Mouse (Mus musculus): ENCODE data around the gene Cyp2d22.

DNA sequence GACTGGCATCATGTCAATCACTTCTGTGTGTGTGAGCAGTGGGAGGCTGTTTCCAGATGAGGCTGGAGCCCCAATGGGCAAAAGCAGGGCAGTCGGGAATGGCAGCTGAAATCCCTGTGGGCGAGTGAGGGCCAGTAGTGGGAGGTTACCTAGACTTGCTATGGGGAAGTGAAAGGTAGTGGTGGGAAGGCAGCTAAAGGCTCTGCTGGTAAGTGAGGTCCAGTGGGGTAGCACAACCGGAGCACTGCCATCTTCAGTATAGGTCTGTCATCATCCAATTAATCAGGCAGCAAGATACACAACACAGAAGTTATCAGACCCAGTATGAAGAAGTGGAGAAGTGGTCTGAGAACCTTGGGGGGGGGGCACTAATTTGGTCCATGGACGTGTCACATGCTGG, 27.5 kb upstream of the Cyp2d22 start:
- TF ChIP-seq CTCF (IDR thresholded peaks at IDR 0.05; ENCODE audit: borderline replicate concordance, extremely low read depth, insufficient read depth, insufficient read length): no peak
- TF ChIP-seq POLR2A (IDR thresholded peaks at IDR 0.05; ENCODE audit: borderline replicate concordance, extremely low read depth, insufficient read depth, insufficient read length, poor library complexity, severe bottlenecking): no peak

Measured in brain, embryonic 14.5 days (tissue).